Mouse (Mus musculus) hindbrain, embryonic 15.5 days (tissue): ENCODE results near the gene Magi1. TPM values are rescaled to one million over a fixed set of nuclear protein-coding genes. Genes with fewer than 3 reads are reported as not detected.

Source experiments
- ATAC-seq: fragments of 200-750 bp; cut with Nextera tagmentation; 2 replicates; pipeline ENCODE4 v1.8.0; 2017; ENCODE audit warnings: low read depth, moderate number of reproducible peaks, moderate TSS enrichment; ENCODE audit not compliant: low FRiP score
- H3K27ac ChIP-seq: fragments of 300-500 bp; sonication (generic); replicated peaks from 2 replicates; pipeline ENCODE4 v1.5.1; 2015; ENCODE audit warnings: mild to moderate bottlenecking, inconsistent platforms
- H3K27me3 ChIP-seq: fragments of 300-500 bp; sonication (generic); 2 replicates; pipeline ENCODE4 v1.6.1; 2015; ENCODE audit warnings: control low read depth, inconsistent platforms
- H3K36me3 ChIP-seq: fragments of 300-500 bp; sonication (generic); 2 replicates; pipeline ENCODE4 v1.6.1; 2015; ENCODE audit warnings: control low read depth, inconsistent platforms
- H3K4me1 ChIP-seq: fragments of 300-500 bp; sonication (generic); replicated peaks from 2 replicates; pipeline ENCODE4 v1.6.1; 2015; ENCODE audit warnings: control low read depth, inconsistent platforms
- H3K4me2 ChIP-seq: fragments of 300-500 bp; sonication (generic); 2 replicates; pipeline ENCODE4 v1.6.1; 2015; ENCODE audit warnings: moderate library complexity, mild to moderate bottlenecking, inconsistent platforms
- H3K4me3 ChIP-seq: fragments of 300-500 bp; sonication (generic); 2 replicates; pipeline ENCODE4 v1.5.1; 2015; ENCODE audit warnings: mild to moderate bottlenecking, inconsistent platforms
- H3K9ac ChIP-seq: fragments of 300-500 bp; sonication (generic); 2 replicates; pipeline ENCODE4 v1.6.1; 2015; ENCODE audit warnings: inconsistent platforms
- H3K9me3 ChIP-seq: fragments of 300-500 bp; sonication (generic); 2 replicates; pipeline ENCODE4 v1.6.1; 2016; ENCODE audit warnings: control low read depth, inconsistent platforms
- WGBS: fragments of 180-500 bp; shearing (Covaris S2); methylation state at CpG from one replicate; pipeline ENCODE4 v1.1.7; 2015; 5-methylcytosine and 5-hydroxymethylcytosine counted together
- polyA plus RNA-seq: library from polyadenylated mRNA; unstranded; fragments of >200 nt; fragmentation: Nextera tagmentation; extraction: Ambion mirVana; gene quantifications from 2 replicates; pipeline ENCODE4 v1.2.1, GENCODE M21; 2015

Magi1 gene
- polyA plus RNA-seq, 1 experiment from 2014 or later, result 30.4 TPM

GRCm38 (mm10) chr6:93718385-93718784 lies 565.3 kb downstream of the Magi1 start:
- no peak overlapping the region for H3K9ac ChIP-seq
- WGBS, result 24% methylated on average over 5 of the region's 5 CpGs
- peak overlapping the region; percentile 61; the same call in 1 of the 2 replicates for H3K4me2 ChIP-seq
- peaks cover 41% of the 10 kb centered on the region for H3K4me1 ChIP-seq
- no peak overlapping the region for H3K4me3 ChIP-seq
- no peaks in the 10 kb centered on the region for H3K9me3 ChIP-seq
- ATAC-seq, result no peak
- H3K27me3 ChIP-seq, result no peaks in the 10 kb centered on the region
- H3K36me3 ChIP-seq, result no peaks in the 10 kb centered on the region
- no peak overlapping the region for H3K27ac ChIP-seq

DNA sequence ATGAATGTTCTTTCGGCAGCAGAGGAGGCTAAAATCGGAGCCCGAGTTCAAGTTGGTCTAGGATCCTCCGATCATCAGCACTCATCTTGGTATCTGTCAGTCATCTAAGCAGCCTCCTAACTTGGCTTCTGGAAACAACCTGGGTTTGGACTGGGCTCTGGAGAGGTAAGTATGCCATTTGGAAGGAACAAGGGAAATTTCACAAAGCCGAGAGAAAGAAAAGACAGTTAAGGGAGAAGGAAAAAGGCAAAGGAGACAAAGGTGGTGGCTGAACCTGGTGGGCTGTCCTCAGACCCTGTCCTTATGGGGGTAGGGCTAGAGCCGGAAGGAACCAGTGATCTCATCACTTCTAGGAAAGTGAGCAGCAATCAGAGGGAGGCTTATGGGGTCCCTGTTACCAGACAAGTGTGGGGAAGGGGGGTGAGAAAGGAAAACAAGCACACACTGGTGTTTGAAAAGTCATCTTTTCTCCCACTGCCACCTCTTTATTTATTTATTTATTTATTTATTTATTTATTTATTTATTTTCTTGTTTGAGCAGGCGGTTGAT lies 565.8 kb downstream of the Magi1 start:
- no peaks in the 10 kb centered on the region for H3K27me3 ChIP-seq
- peak overlapping the region; percentile 61 for H3K4me2 ChIP-seq
- WGBS, result 38% methylated on average over 7 of the region's 7 CpGs
- H3K9me3 ChIP-seq, result no peaks in the 10 kb centered on the region
- ATAC-seq, result no peak
- H3K36me3 ChIP-seq, result no peaks in the 10 kb centered on the region
- H3K27ac ChIP-seq, result peak overlapping the region; percentile 66
- no peak overlapping the region; the same call in 1 of the 2 replicates for H3K4me3 ChIP-seq
- H3K4me1 ChIP-seq, result peaks cover 41% of the 10 kb centered on the region
- no peak overlapping the region for H3K9ac ChIP-seq

- Histone ChIP-seq H3K4me2 (peak overlapping the region; percentile 61), H3K36me3 (no peaks in the 10 kb centered on the region), H3K27ac (peak overlapping the region; percentile 66), H3K4me1 (peaks cover 41% of the 10 kb centered on the region), H3K9me3 (no peaks in the 10 kb centered on the region), H3K27me3 (no peaks in the 10 kb centered on the region), H3K9ac (peak overlapping the region; percentile 12; the same call in 1 of the 2 replicates), H3K4me3 (peak overlapping the region; percentile 37)
- 5% methylated on average over 24 of the region's 24 CpGs for WGBS
- 0 out of 2 replicates have a peak, but pooled peaks have one; percentile 52 for ATAC-seq
Measured at GRCm38 (mm10) chr6:93716686-93717625, 566.8 kb downstream of the Magi1 start.

DNA sequence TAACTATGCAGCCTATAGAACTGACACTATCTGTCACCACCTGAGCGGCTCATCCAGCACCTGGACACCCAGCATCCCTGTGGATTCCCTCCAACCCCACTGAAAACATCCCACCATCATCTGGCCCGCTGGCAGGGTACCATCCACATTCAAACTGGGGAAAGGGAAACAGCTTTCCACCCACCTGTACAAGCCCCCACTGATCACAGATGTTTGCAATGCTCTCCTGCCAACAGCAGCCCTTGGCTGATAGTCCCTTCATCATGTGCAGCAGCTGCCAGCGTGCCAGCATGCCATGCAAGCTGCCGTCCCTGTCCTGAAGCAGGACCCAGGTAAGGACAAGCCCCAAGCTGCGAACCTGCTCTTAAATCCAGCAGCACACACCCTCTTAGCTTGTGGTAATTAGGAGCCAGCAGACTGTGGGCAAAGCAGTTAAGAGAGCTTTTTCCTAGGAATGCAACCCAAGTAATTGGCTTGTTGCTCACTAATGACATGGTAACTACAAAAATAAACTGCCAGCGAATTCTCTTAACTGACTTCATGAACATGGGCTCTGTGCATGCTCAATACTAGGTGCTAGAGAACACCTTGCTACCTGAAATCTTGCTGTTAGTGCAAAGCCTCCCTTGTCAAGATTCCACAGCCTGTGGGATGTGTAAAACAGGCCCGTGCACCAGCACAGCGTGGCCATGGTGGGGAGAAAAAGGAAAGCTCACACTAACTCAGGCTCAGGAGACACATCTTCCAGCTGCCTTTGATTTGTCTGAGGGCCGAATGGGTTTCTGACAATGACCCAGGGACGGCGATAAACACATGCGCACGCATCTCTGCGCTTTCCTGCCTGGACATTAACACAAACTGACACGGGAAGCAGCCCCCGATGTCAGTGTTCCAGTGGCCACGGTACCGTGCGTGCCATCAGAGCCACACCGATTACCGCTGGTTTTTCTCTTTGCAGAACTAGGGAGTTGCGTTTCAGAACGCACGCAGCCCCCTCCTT lies 568.2 kb downstream of the Magi1 start:
- peak overlapping the region; percentile 61 for H3K4me2 ChIP-seq
- H3K4me1 ChIP-seq, result peaks cover 41% of the 10 kb centered on the region
- no peaks in the 10 kb centered on the region for H3K9me3 ChIP-seq
- H3K27me3 ChIP-seq, result no peaks in the 10 kb centered on the region
- H3K9ac ChIP-seq, result peak overlapping the region; percentile 28
- H3K36me3 ChIP-seq, result no peaks in the 10 kb centered on the region
- peak; percentile 60; the same call in 1 of the 2 replicates for ATAC-seq
- H3K4me3 ChIP-seq, result peak overlapping the region; percentile 37
- 34% methylated on average over 24 of the region's 24 CpGs for WGBS
- H3K27ac ChIP-seq, result peak overlapping the region; percentile 66

DNA sequence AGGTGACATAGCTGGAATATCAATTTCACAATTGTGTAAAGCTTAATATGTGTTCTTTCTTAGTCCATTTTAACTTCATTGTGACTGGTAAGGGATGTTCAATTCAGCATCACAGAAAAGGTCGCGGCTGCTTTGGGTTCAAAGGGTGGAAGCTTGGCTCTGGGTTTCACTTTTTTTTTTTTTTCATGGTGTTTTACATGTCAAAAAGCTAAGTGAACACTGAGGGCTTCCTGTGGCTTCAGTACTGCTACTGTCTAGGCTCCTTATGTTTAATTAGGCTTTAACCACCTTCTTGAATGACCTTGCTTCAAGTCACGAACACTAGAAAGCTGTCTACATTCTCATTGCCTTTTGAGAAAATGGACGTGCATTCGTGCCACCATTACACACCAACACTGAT lies 579.4 kb downstream of the Magi1 start:
- WGBS, result 41% methylated on average over 5 of the region's 5 CpGs
- no peak for ATAC-seq
- Histone ChIP-seq H3K27me3 (no peaks in the 10 kb centered on the region), H3K4me3 (no peak overlapping the region), H3K27ac (no peak overlapping the region), H3K36me3 (peaks cover 15% of the 10 kb centered on the region; the same call in 1 of the 2 replicates), H3K4me1 (no peaks in the 10 kb centered on the region), H3K9me3 (no peaks in the 10 kb centered on the region), H3K9ac (no peak overlapping the region), H3K4me2 (no peak overlapping the region)

DNA sequence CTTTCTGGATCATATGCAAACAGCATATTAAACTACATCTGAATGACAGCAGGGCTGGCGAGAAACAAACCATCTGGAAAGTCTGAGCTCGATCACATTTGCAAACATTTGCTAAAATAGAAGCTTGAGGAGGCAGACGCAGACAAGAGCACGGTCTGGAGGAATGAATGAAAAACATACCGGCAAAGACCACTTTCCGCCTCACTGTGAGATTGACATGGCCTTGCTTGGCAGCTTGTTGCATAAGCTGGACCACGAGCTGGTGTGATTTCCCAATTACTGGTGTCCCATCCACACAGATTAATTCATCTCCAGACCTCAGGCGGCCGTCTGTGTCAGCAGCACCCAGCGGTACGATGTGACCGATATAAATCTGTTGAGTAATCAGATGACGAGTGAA lies 584.3 kb downstream of the Magi1 start:
- H3K27me3 ChIP-seq, result no peaks in the 10 kb centered on the region
- H3K27ac ChIP-seq, result no peak overlapping the region
- H3K4me1 ChIP-seq, result no peaks in the 10 kb centered on the region
- no peak for ATAC-seq
- H3K4me2 ChIP-seq, result no peak overlapping the region
- WGBS, result 78% methylated on average over 13 of the region's 13 CpGs
- H3K9me3 ChIP-seq, result no peaks in the 10 kb centered on the region
- peaks cover 32% of the 10 kb centered on the region for H3K36me3 ChIP-seq
- no peak overlapping the region for H3K9ac ChIP-seq
- H3K4me3 ChIP-seq, result no peak overlapping the region

GRCm38 (mm10) chr6:93697956-93698355 lies 585.8 kb downstream of the Magi1 start:
- no peak for ATAC-seq
- peaks cover 32% of the 10 kb centered on the region for H3K36me3 ChIP-seq
- 81% methylated on average over 5 of the region's 5 CpGs for WGBS

GRCm38 (mm10) chr6:93678766-93679165 lies 605.0 kb downstream of the Magi1 start:
- no peak overlapping the region for H3K27ac ChIP-seq
- H3K4me1 ChIP-seq, result no peaks in the 10 kb centered on the region
- H3K9ac ChIP-seq, result no peak overlapping the region
- H3K36me3 ChIP-seq, result peaks cover 48% of the 10 kb centered on the region
- H3K9me3 ChIP-seq, result no peaks in the 10 kb centered on the region
- H3K27me3 ChIP-seq, result no peaks in the 10 kb centered on the region
- no peak overlapping the region for H3K4me2 ChIP-seq
- ATAC-seq, result no peak
- 83% methylated on average over 17 of the region's 17 CpGs for WGBS
- H3K4me3 ChIP-seq, result no peak overlapping the region

More at GRCm38 (mm10) chr6:93697956-93698355, 585.8 kb downstream of the Magi1 start:
- Histone ChIP-seq H3K9ac (no peak overlapping the region), H3K4me2 (no peak overlapping the region), H3K27ac (no peak overlapping the region), H3K4me3 (no peak overlapping the region), H3K27me3 (no peaks in the 10 kb centered on the region), H3K9me3 (no peaks in the 10 kb centered on the region), H3K4me1 (no peaks in the 10 kb centered on the region)

DNA sequence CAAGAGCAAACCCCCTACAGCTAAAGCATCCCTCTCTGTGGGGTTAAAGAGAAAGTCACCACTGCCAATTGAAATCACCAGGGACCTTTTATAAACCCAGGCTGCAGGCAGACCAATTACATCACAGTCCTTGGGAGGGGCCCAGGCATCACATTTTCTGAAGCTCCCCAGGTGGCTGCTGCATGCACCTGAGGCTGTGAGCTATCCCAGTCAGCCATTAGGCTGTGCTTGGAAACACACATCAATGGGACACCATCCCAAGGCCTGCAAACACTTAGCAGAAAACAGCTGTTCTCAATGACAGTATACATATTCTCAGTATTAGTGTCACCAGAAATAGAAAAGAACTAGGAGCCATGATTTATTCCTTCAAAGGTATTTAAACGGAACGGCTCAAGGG lies 617.0 kb downstream of the Magi1 start:
- Histone ChIP-seq H3K4me2 (no peak overlapping the region), H3K27ac (no peak overlapping the region), H3K9me3 (no peaks in the 10 kb centered on the region), H3K27me3 (no peaks in the 10 kb centered on the region), H3K4me1 (0 out of 2 replicates have a peak, but pooled peaks cover 2% of the 10 kb centered on the region), H3K36me3 (no peaks in the 10 kb centered on the region), H3K9ac (no peak overlapping the region), H3K4me3 (no peak overlapping the region)
- ATAC-seq, result no peak
- 38% methylated on average over 2 of the region's 2 CpGs for WGBS

DNA sequence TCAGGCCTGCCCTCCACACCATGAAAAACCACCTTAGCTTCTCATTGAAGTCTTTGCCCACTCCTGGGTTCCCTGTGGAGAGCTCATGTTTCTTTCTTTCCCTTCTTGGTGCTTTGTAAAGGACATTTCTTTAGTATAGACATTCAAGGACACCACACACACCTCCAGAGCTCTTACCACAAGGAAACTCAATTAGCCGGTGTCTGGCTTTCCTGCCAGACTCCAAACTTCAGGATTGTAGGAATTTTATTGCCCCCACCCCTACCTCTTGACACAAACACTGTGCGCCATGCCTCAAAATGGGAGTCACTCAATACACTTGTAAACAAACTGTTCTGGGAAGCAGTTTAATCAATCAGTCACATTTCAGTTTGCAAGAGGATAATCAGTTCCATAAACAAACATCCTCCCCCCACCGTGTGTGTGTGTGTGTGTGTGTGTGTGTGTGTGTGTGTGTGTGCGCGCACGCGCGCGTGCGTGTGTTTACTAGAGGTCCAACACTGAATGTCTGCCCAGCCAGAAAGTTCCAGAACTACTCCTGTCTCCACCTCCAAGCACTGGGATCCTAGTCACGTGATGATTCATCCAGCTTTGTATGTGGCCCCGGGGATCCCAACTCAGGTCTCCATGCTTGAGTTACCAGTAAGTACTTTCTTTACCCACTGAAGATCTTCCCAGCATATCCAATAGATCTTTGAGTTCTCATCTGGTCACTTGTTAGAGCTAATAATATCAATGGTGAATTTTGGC lies 618.5 kb downstream of the Magi1 start:
- Histone ChIP-seq H3K27me3 (no peaks in the 10 kb centered on the region), H3K9me3 (no peaks in the 10 kb centered on the region), H3K4me1 (0 out of 2 replicates have a peak, but pooled peaks cover 2% of the 10 kb centered on the region), H3K4me2 (no peak overlapping the region), H3K4me3 (no peak overlapping the region), H3K36me3 (no peaks in the 10 kb centered on the region), H3K9ac (no peak overlapping the region), H3K27ac (no peak overlapping the region)
- WGBS, result 95% methylated on average over 12 of the region's 12 CpGs
- ATAC-seq, result no peak

GRCm38 (mm10) chr6:93661139-93661538 lies 622.6 kb downstream of the Magi1 start:
- Histone ChIP-seq H3K27ac (no peak overlapping the region), H3K9me3 (no peaks in the 10 kb centered on the region), H3K4me3 (no peak overlapping the region), H3K36me3 (no peaks in the 10 kb centered on the region), H3K27me3 (no peaks in the 10 kb centered on the region), H3K9ac (no peak overlapping the region), H3K4me1 (no peaks in the 10 kb centered on the region), H3K4me2 (no peak overlapping the region)
- WGBS, result 64% methylated on average over 1 of the region's 1 CpGs
- no peak for ATAC-seq
